Mouse (Mus musculus) adipocyte (in vitro differentiated cells): ENCODE measurements around the gene Aff1.

Experiments
- DNase-seq: peaks from one replicate; pipeline ENCODE4 v3.0.0-alpha.2; 2016; ENCODE audit warnings: low spot score

Gene Aff1

DNA sequence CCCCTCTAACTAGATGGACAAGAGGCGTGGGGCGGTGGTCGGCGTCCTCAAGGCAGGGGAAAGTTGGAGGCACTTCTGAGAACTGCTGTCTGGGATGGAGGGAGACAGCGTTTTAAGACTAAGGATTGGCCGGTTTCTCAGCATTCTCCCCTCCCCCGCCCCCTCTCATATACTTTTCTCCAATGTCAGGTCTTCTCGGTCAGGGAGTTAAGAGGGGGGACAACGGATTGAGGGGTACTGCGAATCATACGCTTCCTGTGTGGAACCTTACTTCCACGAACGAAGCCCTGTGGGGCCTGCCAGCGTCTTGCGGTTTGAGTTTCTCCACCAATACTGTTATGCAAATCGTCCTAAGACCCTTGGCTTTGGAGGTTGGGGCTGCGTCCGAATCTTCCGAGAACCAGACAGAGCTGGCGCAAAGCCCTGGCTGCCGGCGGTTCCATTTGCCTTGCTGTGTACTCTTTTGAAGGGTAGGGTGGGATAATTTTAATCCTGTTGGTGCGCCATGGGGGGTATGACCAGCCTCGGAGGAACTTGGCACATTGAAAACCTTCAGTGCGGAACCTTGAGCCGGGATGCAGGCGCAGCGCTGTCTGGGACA, 967 bp downstream of the Aff1 start:
- DNase-seq = peak; percentile 63

DNA sequence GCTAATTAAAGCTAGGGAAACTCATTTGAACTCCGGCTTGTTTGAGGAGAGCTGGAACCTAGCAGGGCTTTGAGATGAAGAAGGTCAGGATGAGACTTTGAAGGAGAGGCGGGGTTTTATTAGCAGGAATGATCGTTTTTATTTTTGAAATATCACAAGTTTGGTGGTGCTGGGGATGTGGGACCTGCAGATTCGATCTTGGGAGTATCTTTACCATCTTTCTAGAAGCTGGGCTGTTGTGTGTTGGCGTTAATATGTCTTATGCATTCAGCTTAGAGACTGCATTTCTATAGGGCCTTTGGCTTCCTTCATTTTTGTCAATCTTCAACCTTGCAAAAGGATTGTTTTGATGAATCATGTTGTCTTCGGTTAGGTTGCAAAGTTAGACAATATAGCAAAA, 1.9 kb downstream of the Aff1 start:
- DNase-seq = no peak

DNA sequence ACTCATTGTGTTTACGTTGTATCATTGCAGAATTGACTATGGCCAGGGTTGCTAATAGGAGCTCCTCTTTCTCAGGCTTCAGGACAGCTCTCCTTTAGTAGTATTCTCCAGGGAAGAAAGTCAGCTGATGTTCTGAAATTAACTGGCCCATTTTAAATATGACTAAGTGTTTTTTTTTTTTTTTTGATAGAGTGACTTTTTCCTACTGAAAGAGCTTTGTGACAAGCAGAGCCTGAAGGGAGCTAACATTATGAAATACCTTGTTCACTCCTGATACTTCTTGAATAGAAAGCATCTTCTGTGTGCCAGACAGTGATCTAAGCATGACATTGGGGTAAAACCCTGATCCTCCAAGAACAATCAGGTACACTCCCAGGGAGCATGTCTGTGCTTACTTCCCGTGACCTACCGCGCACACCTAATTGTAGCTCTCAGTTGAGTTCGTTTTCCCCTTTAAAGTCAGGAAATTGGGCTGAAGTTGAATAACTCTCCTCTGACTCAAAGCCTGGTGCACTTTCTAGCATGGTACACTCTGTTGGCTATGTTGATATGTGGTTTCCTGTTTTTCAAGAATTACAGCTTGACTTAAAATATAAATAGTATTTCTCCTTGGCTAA, 5.8 kb downstream of the Aff1 start:
- peak; percentile 67 for DNase-seq

DNA sequence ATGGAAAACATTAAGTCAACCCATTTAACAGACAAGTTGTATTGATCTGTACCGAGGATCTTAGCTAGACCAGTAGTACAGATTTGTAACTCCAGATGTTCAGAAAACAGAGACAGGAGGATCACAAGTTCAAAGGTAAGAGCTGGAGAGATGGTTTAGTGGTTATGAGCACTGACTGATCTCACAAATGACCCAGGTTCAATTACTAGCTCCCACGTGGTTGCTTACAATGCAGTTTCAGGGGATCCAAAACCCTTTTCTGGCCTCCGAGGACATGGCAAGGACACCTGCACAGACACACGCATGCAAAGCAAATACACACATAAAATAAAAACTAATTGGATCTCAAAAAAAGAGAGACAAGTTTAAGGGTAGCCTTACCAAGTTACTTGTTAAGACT, 6.4 kb downstream of the Aff1 start:
- no peak for DNase-seq

DNA sequence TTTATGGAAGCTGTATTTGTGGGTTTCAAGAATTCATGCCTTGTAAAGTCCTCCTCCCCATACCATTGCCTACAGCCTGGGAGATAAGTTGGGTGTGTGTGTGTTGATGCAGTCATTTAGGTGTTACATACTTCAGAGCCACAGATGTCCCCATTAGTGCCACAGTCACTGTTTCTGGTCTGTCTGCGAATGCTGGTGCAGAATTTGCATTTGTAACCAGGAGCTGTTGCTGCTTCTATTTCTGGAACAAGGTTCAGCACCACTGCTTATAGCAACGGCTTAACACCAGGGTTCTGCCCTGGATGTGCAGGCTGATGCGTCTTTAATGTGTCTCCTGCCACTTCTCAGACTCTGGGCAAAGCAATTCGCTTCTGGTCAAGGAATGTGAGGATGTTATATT, 7.4 kb downstream of the Aff1 start:
- DNase-seq = no peak

DNA sequence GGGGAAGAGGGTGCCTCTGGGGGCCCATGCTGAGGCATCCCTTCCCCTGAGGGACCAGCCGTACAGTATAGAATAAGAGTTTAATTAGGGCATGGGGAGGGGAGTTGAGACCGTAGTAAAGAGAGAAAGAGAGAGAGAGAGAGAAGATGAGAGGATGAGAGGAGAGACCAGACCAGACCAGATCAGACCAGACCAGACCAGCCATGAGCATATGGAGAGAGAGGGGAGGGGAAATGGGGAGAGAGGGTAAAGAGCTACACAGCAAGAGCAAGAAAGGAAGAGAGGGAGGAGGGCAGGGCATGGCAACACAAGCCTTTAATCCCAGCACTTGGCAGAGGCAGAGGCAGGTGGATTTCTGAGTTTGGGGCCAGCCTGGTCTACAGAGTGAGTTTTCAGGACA, 8.5 kb downstream of the Aff1 start:
- no peak for DNase-seq

DNA sequence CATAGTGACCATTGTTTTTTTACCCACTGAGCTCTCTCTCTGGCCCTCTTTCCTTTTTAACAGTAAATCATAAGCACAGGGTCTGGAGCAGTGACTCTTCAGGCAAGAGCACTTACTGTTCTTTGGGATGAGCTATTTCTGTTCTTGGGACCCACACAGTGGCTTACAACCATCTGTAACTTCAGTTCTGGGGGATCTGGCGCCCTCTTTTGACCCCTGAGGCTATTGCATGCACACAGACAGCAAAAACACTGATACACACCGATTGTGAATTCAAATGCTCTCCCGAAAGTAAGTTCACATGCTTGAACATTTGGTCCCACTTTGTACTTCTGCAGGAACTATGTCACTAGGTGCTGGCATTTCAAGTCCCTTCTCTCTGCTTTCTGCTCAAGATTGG, 9.3 kb downstream of the Aff1 start:
- no peak for DNase-seq

DNA sequence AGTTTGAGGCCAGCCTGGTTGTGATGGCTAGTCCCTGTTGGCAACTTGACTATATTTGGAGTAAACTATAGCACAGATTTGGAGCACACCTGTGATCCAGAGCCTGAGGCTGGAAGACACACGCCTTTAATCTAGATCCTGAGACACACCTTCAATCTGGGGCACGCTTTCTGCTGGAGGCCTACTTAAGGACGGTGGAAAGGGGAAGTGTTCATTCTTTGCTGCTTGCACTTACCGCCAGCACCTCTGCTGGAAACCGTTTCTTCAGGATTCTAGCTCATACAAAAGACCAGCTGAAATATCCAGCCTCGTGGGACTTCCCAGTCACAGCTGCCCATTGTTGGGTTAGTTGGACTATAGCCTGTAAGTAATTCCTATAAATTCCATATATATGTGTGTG, 10.4 kb downstream of the Aff1 start:
- DNase-seq = no peak

DNA sequence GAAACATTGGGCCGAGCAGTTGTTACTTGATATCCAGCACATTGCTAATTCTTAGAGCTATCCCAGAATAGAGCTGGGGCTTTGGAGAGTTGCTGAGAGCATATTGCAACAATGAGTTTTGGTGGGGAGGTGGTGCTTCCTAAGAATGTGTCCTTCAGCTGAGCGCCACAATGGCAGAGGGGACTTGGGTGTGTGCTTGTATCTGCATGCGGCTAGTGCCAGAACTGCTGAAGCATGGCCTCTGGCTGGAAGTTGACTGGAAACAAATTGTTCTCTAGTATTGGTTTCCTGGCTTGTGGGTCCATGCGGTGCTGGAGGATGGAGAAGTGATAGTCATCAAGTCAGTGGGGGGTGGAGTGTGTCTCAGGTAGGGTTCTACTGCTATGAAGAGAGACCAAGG, 13.2 kb downstream of the Aff1 start:
- DNase-seq = no peak

DNA sequence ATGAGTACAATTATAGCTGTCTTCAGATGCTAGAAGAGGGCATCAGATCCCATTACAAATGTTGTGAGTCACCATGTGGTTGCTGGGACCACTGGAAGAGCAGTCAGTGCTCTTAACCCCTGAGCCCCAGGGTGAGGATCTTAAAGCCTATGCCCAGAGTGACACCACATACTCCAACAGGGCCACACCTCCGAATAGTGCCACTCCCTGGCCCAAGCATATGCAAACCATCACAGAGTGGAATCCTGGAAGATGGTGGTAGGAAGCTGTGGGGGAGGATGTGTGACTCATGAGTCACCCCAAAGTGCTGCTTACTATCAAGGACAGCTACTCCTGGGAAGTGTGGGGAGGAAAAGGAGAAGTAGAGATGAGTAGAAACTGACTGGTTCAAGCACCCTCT, 13.7 kb downstream of the Aff1 start:
- DNase-seq = no peak

DNA sequence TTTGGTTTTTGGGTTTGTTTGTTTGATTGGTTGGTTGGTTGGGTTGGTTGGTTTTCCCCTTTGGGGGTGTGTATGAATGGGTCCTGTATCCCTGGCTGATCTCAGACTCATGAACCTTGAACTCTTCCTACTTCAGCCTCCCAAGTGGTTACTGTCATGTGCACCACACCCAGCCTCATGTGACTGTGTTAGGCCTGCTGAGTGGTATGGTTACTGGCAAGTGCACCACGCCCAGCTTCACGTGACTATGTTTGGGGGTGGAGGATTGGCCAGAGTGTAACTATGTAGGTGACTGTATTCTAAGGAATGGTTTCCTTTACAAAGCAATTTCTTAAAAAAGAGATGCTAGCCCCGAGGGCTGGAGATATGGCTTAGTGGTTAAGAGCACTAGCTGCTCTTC, 16.9 kb downstream of the Aff1 start:
- no peak for DNase-seq

DNA sequence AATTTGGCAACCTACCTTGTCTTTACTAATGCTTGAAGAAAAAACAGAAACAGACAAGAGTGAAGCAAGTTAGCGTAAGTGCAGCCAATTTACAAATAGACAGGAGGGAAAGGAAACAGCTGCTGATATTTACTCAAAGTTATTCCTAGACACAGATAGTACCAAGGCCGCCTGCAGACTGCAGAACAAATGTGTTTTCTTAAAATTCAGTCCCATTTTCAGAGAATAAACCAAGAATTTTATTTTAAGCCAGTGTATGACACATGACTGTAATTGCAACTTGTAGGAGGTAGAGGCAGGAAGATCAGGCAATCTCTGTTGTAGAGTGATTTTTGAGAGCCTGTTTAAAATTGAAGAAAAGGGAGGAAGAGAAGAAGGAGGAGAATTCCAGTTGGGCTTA, 19.7 kb downstream of the Aff1 start:
- no peak for DNase-seq

DNA sequence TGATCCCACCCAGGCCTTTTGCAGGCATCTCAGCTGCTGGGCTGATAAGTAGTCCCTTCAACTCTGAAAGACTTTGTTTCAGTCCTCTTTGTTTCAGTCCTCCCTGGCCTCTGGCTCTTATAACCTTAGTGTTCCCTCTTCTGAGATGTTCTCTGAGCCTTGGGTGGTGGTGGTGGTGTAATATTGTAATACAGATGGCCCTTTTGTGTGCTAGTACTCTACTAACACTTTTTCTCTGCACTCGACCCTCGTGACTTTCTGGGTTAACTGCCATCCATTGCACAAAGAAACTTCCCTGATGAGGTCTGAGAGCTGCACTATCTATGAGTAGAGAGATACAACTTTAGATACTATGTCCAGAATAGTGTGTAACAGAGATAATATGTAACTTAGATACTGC, 21.2 kb downstream of the Aff1 start:
- DNase-seq = no peak

DNA sequence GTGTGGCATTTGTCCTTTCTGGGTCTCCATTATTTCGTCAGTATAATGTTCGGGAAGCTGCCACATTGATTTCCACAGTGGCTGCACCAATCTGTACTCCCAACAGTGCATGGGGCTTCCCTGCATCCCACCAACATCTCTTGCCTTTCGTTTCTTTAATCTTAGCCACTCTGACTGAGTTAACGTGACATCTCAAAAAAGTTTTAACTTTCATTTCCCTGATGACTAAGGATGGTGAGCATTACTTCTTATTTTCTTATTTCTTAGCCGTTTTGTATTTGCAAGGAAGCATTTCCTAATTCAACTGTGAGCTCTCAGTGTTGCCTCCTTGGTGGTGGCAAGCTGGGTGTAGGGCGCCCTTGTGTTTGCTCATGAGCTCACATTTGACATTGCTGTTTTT, 22.8 kb downstream of the Aff1 start:
- no peak for DNase-seq

DNA sequence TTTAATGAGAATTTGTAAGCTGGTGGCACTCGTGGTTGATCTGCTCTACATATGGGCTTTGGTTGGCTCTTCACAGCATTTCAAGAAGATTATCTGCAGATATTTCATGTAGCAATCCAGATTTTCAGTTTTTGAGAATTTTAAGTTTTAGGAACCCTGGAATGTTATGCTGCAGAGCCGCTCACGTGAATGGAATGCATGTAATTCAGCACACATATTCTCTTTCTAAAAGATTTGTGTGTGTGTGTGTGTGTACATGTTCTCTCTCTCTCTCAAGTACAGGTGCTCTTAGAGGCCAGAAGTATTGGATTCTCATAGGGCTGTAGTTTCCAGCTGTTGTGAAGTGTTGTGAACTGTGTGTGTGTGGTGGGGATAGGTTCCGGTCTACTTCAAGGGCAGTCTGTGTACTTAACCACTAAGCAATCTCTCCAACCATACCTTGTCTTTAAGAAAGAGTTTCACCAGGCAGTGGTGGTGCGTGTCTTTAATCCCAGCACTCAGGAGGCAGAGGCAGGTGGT, 24.7 kb downstream of the Aff1 start:
- DNase-seq = no peak

DNA sequence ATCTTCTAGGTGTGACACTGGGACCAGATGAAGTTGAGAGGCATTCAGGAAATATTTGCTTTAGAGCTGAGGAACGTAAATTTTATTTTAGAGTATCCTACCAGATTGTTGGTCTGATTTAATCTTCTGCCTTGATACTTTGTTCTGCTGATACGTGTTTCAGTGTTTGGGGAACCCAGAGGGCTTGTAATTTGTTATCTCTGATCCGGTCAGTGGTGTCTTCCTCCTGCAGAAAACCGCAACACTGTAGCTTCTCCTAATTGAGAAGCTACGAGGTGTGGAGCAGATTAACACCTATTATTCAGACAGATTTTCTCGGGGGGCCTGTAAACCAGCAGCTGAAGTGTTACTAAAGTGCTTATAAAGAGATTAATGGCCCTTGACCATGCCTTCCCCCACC, 27.0 kb downstream of the Aff1 start:
- DNase-seq = no peak

DNA sequence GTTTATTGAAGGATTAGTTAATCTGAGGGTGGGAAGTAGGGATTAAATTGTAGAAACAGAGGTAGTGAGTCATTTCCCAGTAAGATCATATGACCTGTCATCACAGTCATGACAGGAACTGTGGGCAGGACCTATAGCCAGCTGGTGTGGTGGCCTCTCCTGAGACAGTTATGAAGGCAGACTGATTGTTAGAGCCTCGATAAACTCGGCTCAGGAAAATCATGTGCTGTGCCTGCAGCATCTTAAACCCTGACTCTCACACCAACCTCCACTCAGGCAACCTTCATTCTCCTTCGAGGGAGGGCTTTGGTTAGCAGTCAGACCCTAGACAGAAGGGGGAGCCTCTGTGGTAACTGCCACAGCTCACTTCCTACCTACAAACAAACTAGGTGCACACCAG, 27.7 kb downstream of the Aff1 start:
- DNase-seq = no peak

DNA sequence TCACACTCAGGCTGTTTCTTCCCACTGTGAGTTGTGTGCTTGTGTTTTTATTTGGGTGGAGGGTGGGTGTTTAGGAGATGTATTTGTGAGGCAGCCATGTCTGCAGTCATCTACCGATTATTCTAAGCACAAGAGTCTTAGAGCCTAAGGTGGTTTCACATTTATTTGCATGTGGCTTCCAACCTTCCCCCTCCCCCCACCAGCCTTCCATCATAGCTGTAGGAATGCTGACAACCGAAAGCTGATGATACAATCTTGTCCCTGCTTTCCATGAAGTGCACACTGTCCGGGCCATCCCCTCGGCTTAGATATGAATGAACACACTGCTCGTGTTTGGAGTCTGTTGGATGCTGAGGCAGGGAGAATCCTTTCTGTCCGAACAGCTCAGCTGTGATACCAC, 28.8 kb downstream of the Aff1 start:
- DNase-seq = no peak

DNA sequence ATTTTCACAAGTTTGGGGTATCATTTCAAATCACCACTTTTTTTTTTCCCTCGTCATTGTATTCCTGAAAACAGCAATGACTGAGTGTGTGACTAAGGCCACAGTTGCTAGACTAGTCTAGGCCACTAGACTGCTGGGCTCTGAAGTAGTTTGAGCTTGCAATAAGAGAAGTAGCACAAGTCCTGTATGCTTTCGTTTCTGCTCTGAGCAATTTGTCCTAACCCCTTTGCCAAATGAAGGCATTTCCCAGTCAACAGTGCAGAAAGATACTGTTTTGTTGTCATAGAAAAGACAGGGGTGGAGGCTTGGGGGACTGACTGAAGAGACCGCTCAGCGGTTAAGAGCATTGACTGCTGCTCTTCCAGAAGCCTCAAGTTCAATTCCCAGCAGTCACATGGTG, 29.3 kb downstream of the Aff1 start:
- DNase-seq = no peak

DNA sequence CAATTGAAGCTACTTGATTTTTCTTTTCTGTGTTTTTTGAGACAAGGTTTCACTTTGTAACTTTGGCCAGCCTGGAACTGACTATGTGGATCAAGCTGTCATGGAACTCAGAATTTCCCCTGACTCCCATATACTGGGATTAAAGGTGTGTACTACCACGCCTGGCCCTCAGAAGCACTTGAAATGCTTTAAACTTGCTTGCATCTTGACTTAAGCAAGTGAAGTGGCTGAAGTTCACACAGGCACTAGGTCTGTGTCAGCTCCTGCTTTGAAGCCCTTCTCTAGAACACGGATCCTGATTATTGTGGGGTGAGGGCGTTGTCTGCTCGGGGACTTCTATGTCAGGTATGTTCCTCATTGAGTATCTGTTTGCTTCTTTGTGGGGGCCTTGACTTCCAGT, 30.5 kb downstream of the Aff1 start:
- DNase-seq = no peak

DNA sequence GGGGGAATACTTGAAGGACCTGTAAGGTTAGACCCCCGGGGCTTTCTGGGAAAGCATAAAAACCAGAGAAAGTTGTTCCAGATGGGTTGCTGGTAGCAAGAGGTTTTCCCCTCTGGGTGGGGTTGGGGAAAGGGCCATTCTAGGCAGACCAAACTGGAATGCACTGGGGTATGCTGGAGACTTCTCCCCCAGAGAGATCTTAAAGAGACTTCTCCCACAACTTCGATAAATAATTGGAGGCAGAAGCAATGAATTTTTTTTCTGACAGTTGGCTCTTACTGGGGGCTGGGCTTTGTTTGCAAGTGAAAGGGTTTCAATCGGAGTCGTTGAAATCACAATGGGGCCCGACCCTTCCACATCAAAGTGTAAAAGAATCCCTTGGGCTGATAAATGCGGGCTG, 32.2 kb downstream of the Aff1 start:
- no peak for DNase-seq

DNA sequence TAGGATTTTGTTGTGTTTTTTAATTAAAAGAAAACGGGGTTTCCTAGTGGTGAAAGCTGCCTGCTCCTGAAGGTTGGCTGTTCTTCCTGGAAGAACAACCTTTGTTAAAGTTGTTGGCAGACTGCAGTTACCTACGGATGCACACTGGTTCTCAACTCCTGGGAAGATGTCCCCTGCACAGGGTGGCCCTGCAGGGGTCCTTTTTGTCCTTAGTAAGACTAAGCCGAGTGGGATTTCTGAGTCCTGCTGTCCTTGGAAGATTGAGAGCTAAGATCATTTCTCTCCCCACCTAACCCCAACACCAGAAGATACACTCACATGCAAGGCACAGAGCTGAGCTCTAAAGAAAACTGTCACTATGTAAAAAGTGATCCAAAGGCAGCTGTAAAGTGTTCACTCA, 32.6 kb downstream of the Aff1 start:
- no peak for DNase-seq

DNA sequence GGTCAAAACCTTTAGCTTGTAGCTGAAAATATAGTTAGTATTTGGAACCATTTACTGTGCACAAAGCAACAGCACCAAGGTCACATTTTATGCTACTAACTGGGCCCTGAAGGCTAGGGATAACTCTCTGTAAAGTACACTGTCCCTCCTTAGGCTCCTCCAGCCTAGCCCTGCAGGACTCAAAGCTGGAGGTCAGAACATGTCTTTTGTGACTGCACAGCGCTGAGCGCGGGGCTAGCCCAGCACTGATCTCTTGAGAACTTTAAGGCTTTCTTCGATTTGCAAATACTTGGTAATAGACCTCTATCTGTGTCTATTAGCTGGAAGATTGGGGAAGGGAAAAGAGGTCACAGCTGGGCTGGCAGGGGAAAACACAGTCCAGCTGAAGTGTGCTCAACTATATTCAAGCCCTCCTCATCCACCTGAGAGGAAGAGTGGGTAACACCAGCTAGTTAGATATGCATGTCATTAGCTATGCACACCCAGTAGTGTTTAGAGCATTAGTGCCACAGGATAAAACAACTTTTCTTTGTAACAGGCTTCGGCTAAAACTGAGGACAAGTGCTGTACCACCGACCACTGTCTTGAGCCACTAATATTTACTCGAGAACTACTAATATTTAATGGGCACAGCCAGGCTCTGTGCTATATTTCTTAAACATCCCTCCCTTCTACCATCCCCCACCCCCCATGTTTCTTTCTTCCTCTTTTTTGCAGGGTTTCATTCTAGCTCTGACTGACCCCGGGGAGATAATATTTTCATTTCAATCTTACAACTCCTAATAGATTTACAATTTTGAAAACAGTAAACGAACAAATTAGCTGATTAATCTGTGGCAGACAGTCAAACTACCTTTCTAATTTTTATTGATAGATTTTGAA, 33.3 kb downstream of the Aff1 start:
- no peak for DNase-seq
